Mouse (Mus musculus): ENCODE measurements at regions not wholly inside any gene's neighbourhood (a gene's known extent, or its start where the extent isn't known, plus 50 kb on each side); places are given as distances from the start of the nearest gene placed in this dataset.

GRCm38 (mm10) chr12:50839391-50839790 lies 190.5 kb upstream of the Prkd1 start:
- Histone ChIP-seq H3K9ac (replicated peaks; ENCODE audit: low read length) (no peak overlapping the region), H3K4me2 (ENCODE audit: low read depth, low read length) (no peak overlapping the region), H3K4me1 (ENCODE audit: control insufficient read depth, insufficient read depth, low read length) (no peaks in the 10 kb centered on the region), H3K27me3 (ENCODE audit: control insufficient read depth, insufficient read depth, low read length) (no peaks in the 10 kb centered on the region), H3K27ac (replicated peaks; ENCODE audit: low read depth, low read length) (no peak overlapping the region), H3K36me3 (replicated peaks; ENCODE audit: control insufficient read depth, insufficient read depth, low read depth, low read length) (no peaks in the 10 kb centered on the region), H3K4me3 (ENCODE audit: low read depth, low read length) (no peak overlapping the region), H3K9me3 (replicated peaks; ENCODE audit: control insufficient read depth, low read length) (no peaks in the 10 kb centered on the region)
- 77% methylated on average over 2 of the region's 2 CpGs for WGBS
- ATAC-seq (replicated peaks; ENCODE audit: insufficient number of reproducible peaks, low FRiP score, low TSS enrichment, low read depth) (no peak), DNase-seq (ENCODE audit: low spot score) (no peak)

- H3K36me3 ChIP-seq (replicated peaks; ENCODE audit: control insufficient read depth, insufficient read depth, low read depth, low read length), result no peaks in the 10 kb centered on the region
- no peak overlapping the region for H3K27ac ChIP-seq (replicated peaks; ENCODE audit: low read depth, low read length)
- 73% methylated on average over 7 of the region's 7 CpGs for WGBS
- no peak for ATAC-seq (replicated peaks; ENCODE audit: insufficient number of reproducible peaks, low FRiP score, low TSS enrichment, low read depth)
- DNase-seq (ENCODE audit: low spot score), result no peak
- no peak overlapping the region for H3K9ac ChIP-seq (replicated peaks; ENCODE audit: low read length)
- H3K4me1 ChIP-seq (ENCODE audit: control insufficient read depth, insufficient read depth, low read length), result no peaks in the 10 kb centered on the region
- H3K4me2 ChIP-seq (ENCODE audit: low read depth, low read length), result no peak overlapping the region
- H3K27me3 ChIP-seq (ENCODE audit: control insufficient read depth, insufficient read depth, low read length), result no peaks in the 10 kb centered on the region
- no peak overlapping the region for H3K4me3 ChIP-seq (ENCODE audit: low read depth, low read length)
- H3K9me3 ChIP-seq (replicated peaks; ENCODE audit: control insufficient read depth, low read length), result no peaks in the 10 kb centered on the region
These were observed 159.9 kb upstream of the Prkd1 start for GRCm38 (mm10) chr12:50808731-50809281.

- no peak overlapping the region for H3K4me3 ChIP-seq (ENCODE audit: low read depth, low read length)
- no peaks in the 10 kb centered on the region for H3K9me3 ChIP-seq (replicated peaks; ENCODE audit: control insufficient read depth, low read length)
- no peaks in the 10 kb centered on the region for H3K4me1 ChIP-seq (ENCODE audit: control insufficient read depth, insufficient read depth, low read length)
- no peak overlapping the region for H3K27ac ChIP-seq (replicated peaks; ENCODE audit: low read depth, low read length)
- ATAC-seq (replicated peaks; ENCODE audit: insufficient number of reproducible peaks, low FRiP score, low TSS enrichment, low read depth) (no peak), DNase-seq (ENCODE audit: low spot score) (no peak)
- H3K36me3 ChIP-seq (replicated peaks; ENCODE audit: control insufficient read depth, insufficient read depth, low read depth, low read length), result no peaks in the 10 kb centered on the region
- no peak overlapping the region for H3K9ac ChIP-seq (replicated peaks; ENCODE audit: low read length)
- WGBS, result 66% methylated on average over 3 of the region's 3 CpGs
- H3K27me3 ChIP-seq (ENCODE audit: control insufficient read depth, insufficient read depth, low read length), result no peaks in the 10 kb centered on the region
- no peak overlapping the region for H3K4me2 ChIP-seq (ENCODE audit: low read depth, low read length)
These were observed 155.5 kb upstream of the Prkd1 start for GRCm38 (mm10) chr12:50804391-50804790.

- DNase-seq (ENCODE audit: low spot score) (peak; percentile 35), ATAC-seq (replicated peaks; ENCODE audit: insufficient number of reproducible peaks, low FRiP score, low TSS enrichment, low read depth) (no peak)
- Histone ChIP-seq H3K4me1 (ENCODE audit: control insufficient read depth, insufficient read depth, low read length) (no peaks in the 10 kb centered on the region), H3K27ac (replicated peaks; ENCODE audit: low read depth, low read length) (no peak overlapping the region), H3K9ac (replicated peaks; ENCODE audit: low read length) (no peak overlapping the region), H3K4me3 (ENCODE audit: low read depth, low read length) (no peak overlapping the region), H3K36me3 (replicated peaks; ENCODE audit: control insufficient read depth, insufficient read depth, low read depth, low read length) (no peaks in the 10 kb centered on the region), H3K4me2 (ENCODE audit: low read depth, low read length) (no peak overlapping the region), H3K9me3 (replicated peaks; ENCODE audit: control insufficient read depth, low read length) (no peaks in the 10 kb centered on the region), H3K27me3 (ENCODE audit: control insufficient read depth, insufficient read depth, low read length) (no peaks in the 10 kb centered on the region)
- 58% methylated on average over 8 of the region's 8 CpGs for WGBS
These were observed 116.5 kb upstream of the Prkd1 start for GRCm38 (mm10) chr12:50765156-50765940.

- WGBS, result 74% methylated on average over 2 of the region's 2 CpGs
- DNase-seq (ENCODE audit: low spot score), result no peak
- no peaks in the 10 kb centered on the region for H3K36me3 ChIP-seq (replicated peaks; ENCODE audit: control insufficient read depth, insufficient read depth, low read depth, low read length)
- H3K4me3 ChIP-seq (ENCODE audit: low read depth, low read length), result no peak overlapping the region
- ATAC-seq (replicated peaks; ENCODE audit: insufficient number of reproducible peaks, low FRiP score, low TSS enrichment, low read depth), result no peak
- no peaks in the 10 kb centered on the region for H3K9me3 ChIP-seq (replicated peaks; ENCODE audit: control insufficient read depth, low read length)
- H3K9ac ChIP-seq (replicated peaks; ENCODE audit: low read length), result no peak overlapping the region
- no peaks in the 10 kb centered on the region for H3K4me1 ChIP-seq (ENCODE audit: control insufficient read depth, insufficient read depth, low read length)
- no peaks in the 10 kb centered on the region for H3K27me3 ChIP-seq (ENCODE audit: control insufficient read depth, insufficient read depth, low read length)
- H3K4me2 ChIP-seq (ENCODE audit: low read depth, low read length), result no peak overlapping the region
- H3K27ac ChIP-seq (replicated peaks; ENCODE audit: low read depth, low read length), result no peak overlapping the region
These were observed 115.6 kb upstream of the Prkd1 start for GRCm38 (mm10) chr12:50764457-50764856.

- H3K4me2 ChIP-seq (ENCODE audit: low read depth, low read length), result no peak overlapping the region
- no peak overlapping the region for H3K27ac ChIP-seq (replicated peaks; ENCODE audit: low read depth, low read length)
- H3K27me3 ChIP-seq (ENCODE audit: control insufficient read depth, insufficient read depth, low read length), result no peaks in the 10 kb centered on the region
- ATAC-seq (replicated peaks; ENCODE audit: insufficient number of reproducible peaks, low FRiP score, low TSS enrichment, low read depth) (no peak), DNase-seq (ENCODE audit: low spot score) (no peak)
- no peak overlapping the region for H3K4me3 ChIP-seq (ENCODE audit: low read depth, low read length)
- WGBS, result 79% methylated on average over 9 of the region's 9 CpGs
- no peaks in the 10 kb centered on the region for H3K36me3 ChIP-seq (replicated peaks; ENCODE audit: control insufficient read depth, insufficient read depth, low read depth, low read length)
- H3K9ac ChIP-seq (replicated peaks; ENCODE audit: low read length), result no peak overlapping the region
- no peaks in the 10 kb centered on the region for H3K4me1 ChIP-seq (ENCODE audit: control insufficient read depth, insufficient read depth, low read length)
- H3K9me3 ChIP-seq (replicated peaks; ENCODE audit: control insufficient read depth, low read length), result no peaks in the 10 kb centered on the region
These were observed 85.2 kb upstream of the Prkd1 start for GRCm38 (mm10) chr12:50734135-50734534.

GRCm38 (mm10) chr12:50712615-50713014 lies 63.7 kb upstream of the Prkd1 start:
- ATAC-seq (replicated peaks; ENCODE audit: insufficient number of reproducible peaks, low FRiP score, low TSS enrichment, low read depth) (no peak), DNase-seq (ENCODE audit: low spot score) (peak; percentile 2)
- H3K27me3 ChIP-seq (ENCODE audit: control insufficient read depth, insufficient read depth, low read length), result no peaks in the 10 kb centered on the region
- H3K4me1 ChIP-seq (ENCODE audit: control insufficient read depth, insufficient read depth, low read length), result no peaks in the 10 kb centered on the region
- no peak overlapping the region for H3K4me3 ChIP-seq (ENCODE audit: low read depth, low read length)
- H3K4me2 ChIP-seq (ENCODE audit: low read depth, low read length), result no peak overlapping the region
- H3K27ac ChIP-seq (replicated peaks; ENCODE audit: low read depth, low read length), result no peak overlapping the region
- H3K36me3 ChIP-seq (replicated peaks; ENCODE audit: control insufficient read depth, insufficient read depth, low read depth, low read length), result no peaks in the 10 kb centered on the region
- 58% methylated on average over 5 of the region's 5 CpGs for WGBS
- no peaks in the 10 kb centered on the region for H3K9me3 ChIP-seq (replicated peaks; ENCODE audit: control insufficient read depth, low read length)
- no peak overlapping the region for H3K9ac ChIP-seq (replicated peaks; ENCODE audit: low read length)

- ATAC-seq (replicated peaks; ENCODE audit: insufficient number of reproducible peaks, low FRiP score, low TSS enrichment, low read depth), result no peak
- Histone ChIP-seq H3K9me3 (replicated peaks; ENCODE audit: control insufficient read depth, low read length) (no peaks in the 10 kb centered on the region), H3K4me3 (ENCODE audit: low read depth, low read length) (no peak overlapping the region), H3K4me2 (ENCODE audit: low read depth, low read length) (no peak overlapping the region), H3K36me3 (replicated peaks; ENCODE audit: control insufficient read depth, insufficient read depth, low read depth, low read length) (no peaks in the 10 kb centered on the region), H3K27me3 (ENCODE audit: control insufficient read depth, insufficient read depth, low read length) (no peaks in the 10 kb centered on the region), H3K27ac (replicated peaks; ENCODE audit: low read depth, low read length) (no peak overlapping the region), H3K4me1 (ENCODE audit: control insufficient read depth, insufficient read depth, low read length) (no peaks in the 10 kb centered on the region), H3K9ac (replicated peaks; ENCODE audit: low read length) (no peak overlapping the region)
- no peak for DNase-seq (ENCODE audit: low spot score)
- 85% methylated on average over 6 of the region's 6 CpGs for WGBS
These were observed 60.3 kb upstream of the Prkd1 start for GRCm38 (mm10) chr12:50709000-50709788.

All from embryonic facial prominence, embryonic 11.5 days (tissue).